Mouse (Mus musculus) c-Kit-negative CD71-positive TER-119-positive erythroid progenitor cells, embryonic 14.5 days (primary cell): ENCODE results near the gene Rab28.

ENCODE experiments used
- DNase-seq: peaks from one replicate; pipeline ENCODE4 v3.0.0-alpha.2; 2013; ENCODE audit warnings: low read depth, low spot score

Gene Rab28

DNA sequence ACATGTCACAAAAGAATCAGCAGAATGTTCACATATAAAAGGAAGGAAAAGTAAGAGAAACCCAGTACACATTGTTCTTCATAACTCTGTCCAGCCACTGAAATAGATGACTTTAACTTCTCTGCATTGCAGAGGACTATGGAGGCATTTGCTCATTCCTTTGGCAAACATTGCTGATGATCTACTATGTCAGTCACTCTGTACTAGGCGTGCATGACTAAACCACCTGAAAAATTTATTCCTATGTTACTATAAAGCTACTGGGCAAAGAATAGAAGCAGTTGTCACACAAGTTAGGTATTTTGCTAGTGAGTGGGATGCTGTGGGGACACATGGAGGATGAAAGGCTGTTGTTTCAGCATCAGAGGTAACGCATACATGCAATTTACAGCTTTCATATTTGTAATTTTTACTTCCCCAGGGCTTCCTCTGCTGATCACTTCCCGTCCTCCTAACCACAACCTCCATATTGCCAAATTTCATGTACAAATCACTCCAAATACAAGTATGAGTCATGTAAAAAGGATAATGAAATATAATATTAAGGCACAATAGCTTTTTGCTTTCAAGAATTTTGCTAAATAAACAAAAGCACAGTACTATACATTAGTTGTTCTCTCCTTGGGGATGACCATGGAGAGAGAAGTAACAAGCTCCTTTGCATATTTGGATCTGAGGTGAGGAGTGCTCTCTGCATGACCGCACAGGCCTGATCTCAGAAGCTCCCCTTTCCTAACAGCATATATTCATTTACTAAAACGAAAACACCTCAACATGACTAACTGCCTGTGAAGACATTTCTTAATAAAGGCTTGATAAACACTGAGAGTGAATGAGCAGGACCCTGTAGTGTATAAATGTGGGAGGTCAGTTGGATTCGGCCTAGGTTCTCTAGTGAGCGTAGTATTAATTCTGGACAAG lies 80.5 kb downstream of the Rab28 start:
- DNase-seq, result no peak

DNA sequence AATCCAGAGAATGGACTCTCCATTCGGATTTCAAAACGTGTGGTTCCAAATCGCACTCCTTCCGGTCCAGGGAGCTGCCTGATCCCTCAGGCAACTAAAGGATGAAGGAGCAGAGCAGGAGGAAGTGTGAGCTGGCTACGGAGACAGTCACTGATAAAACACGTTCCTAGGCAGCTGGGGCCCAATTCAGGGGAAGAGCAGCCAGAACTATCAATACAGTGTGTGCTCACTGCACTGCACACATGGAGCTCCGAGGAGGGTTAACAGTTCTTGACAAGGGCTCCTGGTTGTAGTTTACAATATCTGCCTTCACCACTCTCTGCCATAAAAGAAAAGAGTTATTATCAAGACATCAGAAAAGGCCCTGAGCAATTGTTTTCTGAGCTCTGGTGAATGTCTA lies 82.4 kb downstream of the Rab28 start:
- DNase-seq, result no peak

DNA sequence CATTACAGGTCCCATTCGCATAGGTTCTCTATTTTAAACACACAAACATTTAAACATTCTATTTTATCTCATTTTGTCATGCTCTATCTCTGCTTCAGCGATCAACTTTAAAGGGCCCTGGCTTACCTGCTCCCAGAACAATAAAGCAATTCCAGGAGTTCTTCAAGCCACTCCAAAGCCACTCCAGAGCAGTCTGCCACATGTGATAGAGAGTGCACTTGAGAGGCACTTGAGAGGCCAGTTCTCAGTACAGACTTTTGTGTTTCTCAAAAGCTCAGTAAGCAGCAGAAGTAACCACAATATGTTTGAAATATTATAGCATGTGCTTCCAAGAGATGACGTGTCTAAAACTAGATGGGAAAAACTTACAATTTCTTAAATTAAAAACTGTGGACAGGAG lies 86.2 kb downstream of the Rab28 start:
- DNase-seq, result no peak

DNA sequence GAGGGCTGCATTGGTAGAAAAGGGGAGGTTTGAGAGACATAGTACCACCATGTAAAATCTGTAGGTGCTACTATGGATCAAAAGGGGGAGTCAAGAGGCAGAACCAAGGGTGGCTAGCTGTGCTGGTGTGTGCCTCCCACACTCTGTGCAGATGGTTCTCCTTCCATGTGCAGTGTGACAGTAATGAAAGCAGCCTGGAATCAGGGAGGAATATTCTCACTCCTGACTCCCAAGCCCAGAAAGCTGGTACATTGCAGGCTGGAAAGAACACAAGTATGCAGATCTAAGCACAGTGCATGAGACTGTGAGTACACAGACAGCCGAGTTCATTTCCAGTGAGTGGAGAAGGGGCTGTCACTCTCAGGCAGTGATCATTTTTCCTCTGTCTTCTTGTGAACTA lies 89.0 kb downstream of the Rab28 start:
- DNase-seq, result no peak

DNA sequence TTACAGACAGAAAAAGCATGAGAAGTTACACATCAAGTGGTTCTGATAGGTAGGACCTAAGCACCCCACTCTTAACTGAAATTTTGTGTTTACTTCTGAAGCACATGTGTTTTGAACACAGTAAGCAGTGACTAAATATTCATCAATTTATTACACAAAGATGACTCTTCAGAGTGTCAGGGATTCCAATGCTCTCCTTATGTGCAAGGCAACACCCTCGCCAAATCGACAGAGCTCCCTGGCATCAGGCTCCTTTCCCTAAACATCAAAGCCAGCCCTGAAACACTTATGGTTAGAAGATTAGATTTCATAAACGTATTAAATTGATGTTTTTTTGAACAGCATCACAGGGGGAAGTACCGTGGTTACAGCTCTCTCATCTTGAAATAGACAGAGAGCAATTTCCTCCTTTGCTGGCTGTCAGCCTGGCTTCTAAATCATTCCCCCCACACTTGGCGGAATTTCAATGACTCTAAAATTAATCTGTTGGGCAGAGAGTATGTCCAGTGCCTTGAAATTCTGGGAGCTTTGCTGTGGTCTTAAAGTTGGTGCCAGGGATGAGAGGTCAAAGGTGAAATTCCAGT lies 97.4 kb downstream of the Rab28 start:
- DNase-seq, result no peak

DNA sequence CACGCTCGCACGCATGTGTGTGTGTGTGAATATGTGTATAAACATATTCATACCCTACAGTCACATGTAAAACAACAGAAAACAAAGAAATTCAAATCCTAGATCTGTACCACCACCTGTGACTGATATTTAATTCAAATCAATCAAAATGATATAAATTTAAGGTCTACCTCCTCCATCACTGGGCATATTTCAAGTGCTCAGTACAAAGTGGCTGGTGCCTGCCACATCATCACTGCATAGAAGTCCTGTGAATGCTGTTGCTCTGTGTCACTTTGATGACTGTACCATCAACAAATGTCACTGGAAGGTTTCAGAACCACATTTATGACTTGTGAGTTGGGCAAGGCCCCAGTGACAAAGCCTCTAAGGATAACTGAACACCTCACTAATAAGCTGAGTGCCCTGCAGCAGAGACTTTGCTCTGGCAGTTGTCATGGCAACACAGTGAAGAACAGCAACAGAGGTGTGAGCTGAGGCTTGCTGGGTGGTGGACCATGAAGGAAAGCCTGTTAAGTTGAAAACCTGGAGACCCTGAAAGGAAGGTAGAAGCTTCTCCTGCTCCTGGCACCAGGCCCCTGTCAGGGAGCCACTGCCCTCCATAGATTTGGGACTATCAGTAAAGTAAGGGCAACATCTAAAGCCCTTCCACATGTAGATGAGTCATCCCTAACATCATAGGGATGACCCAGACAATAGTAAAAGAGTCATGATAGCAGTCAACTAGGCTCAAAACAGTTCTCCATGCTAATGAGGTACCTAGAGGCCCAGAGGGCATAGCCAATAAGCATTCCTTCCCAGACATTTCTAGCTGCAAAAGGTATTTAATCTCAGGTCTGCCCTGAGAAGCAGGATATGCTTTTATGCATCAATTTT lies 111.5 kb downstream of the Rab28 start:
- DNase-seq, result no peak

DNA sequence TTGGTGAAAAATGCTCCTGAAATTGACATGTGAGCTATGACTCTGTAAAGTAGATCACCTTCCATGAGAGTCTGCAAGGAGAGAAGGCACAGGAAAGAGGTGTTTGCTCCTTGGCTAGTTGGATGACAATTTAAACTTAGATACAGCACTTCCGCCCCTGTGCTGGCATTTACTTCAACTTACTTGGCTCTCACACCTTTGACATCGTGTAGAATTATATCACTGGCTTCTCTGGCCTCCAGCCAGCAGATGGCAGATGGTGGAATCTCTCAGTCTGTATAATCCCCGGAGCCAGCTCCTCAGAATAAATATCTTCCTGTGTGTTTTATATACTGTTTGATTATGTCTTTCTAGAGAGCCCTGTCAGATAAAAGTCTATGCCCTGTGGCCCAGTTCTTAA lies 112.8 kb downstream of the Rab28 start:
- no peak for DNase-seq

DNA sequence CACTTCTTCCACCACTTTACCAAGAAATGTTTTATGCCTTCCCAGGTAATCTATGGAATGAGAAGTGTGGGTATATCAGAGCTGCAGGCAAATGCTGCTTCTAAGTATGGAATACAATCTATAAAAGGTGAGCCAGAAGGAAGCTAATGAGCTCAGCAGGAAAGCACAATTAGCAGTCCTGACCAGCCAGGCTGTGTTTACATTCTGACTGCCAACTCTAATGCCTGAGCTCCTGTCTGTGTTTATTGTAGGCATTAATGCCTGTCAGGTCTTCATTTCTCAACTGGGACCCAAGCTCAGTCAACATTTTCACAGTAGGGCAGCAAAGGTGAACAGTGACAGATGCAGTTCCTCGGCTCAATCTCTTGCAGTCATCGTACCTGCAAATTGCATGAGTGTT lies 129.9 kb downstream of the Rab28 start:
- no peak for DNase-seq
